Mouse (Mus musculus): ENCODE data around the gene Cebpa.

Gene Cebpa

DNA sequence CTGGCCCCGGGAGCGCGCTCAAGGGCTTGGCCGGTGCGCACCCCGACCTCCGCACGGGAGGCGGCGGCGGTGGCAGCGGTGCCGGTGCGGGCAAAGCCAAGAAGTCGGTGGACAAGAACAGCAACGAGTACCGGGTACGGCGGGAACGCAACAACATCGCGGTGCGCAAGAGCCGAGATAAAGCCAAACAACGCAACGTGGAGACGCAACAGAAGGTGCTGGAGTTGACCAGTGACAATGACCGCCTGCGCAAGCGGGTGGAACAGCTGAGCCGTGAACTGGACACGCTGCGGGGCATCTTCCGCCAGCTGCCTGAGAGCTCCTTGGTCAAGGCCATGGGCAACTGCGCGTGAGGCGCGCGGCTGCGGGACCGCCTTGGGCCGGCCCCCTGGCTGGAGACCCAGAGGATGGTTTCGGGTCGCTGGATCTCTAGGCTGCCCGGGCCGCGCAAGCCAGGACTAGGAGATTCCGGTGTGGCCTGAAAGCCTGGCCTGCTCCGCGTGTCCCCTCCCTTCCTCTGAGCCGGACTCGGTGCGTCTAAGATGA, 1.1 kb downstream of the Cebpa start:
- no peak for DNase-seq (ENCODE audit: low read depth, low spot score)

DNA sequence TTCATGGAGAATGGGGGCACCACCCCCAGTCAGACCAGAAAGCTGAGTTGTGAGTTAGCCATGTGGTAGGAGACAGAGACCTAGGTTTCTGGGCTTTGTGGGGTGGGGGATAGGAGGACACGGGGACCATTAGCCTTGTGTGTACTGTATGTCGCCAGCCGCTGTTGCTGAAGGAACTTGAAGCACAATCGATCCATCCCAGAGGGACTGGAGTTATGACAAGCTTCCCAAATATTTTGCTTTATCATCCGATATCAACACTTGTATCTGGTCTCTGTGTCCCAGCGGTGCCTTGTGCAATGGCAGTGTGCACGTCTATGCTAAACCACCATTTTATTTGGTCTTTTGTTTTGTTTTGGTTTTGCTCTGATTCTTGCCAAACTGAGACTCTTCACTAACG, 2.1 kb downstream of the Cebpa start:
- no peak for DNase-seq (ENCODE audit: low read depth, low spot score)

- no peak for DNase-seq (ENCODE audit: low read depth, low spot score)
Observed at GRCm38 (mm10) chr7:35122401-35123320, 3.6 kb downstream of the Cebpa start.

DNA sequence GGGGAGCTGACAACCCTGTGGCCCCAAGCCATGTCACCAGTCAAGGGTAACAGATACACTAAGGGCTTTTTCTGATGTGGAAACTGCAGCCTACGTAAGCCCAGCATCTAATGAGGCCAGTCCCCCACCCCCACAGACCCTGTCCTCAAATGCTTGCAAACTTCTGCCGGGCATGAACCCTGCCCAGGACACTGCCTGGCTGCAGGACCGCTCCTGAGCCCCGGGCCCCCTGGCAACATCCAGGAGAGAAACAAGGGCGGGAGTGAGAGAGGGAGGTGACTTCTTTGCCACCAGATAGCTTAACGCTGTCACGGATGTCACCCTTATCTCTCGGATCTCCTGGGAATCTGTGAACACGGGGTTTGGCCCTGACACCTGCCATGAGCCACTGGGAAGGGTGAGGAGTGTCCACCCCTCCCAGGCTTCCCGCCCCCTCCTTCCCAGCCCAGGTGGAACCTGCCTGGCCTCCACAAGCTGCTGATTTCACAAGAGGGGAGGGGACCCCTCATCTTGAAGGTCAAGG, 4.4 kb downstream of the Cebpa start:
- DNase-seq (ENCODE audit: low read depth, low spot score): no peak

DNA sequence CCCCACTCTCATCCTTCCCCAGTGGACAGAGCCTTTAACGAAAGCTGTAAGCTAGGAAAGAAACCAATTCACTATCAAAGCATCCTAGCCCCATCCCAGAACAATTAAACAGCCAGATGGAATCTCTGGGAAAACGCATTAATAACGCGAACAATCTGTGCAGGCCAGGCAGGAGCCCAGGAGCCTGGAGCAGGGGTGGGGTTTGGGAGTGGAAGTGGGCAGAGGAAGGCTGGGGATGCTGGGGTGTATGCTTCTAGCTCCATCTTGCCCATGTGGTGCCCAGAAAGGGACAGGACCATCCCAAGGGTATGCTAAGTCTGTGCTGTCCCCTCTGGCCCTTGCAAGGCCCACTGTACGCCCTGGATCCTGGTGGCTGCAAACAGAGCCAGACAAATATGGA, 5.1 kb downstream of the Cebpa start:
- no peak for DNase-seq (ENCODE audit: low read depth, low spot score)

GRCm38 (mm10) chr7:35124745-35125144, 5.7 kb downstream of the Cebpa start:
- DNase-seq (ENCODE audit: low read depth, low spot score): no peak

DNA sequence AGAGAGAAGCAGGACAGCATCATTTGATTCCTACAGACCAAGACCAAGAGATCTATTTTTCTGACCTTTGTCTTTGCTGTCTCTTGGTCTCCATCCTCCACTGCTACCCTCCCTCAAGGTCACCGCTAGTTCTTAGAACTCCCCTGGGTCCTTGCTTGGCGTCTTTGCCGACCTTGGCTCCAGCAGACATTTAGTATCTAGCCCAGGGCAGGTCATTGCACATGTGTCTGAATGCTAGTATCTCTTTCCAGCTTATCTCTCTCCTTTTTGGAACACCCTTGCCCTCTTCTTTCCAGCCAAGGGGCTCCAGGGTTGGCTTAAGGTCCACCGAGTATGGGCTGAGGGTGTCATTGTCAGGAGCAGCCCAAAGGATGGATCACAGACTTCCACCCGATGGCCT, 6.9 kb downstream of the Cebpa start:
- DNase-seq (ENCODE audit: low read depth, low spot score): no peak

DNA sequence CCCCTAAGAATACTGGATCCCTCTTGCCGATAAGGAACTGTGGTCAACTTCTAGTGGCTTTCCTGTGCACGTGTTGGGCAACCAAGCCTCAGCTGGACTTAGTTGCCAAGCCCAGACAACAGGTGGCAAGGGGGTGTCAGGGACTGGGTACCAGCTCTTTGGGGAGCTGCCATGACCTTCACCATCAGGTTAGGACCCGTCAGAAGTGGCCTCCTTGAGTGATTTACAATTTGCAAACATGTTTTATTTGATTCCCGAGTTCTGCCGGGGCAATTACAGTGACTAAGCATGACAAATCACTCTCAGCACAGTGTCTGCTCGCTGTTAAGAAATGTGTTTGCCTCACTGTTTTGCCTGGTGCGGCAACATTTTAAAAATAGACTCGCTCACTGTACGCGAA, 7.9 kb downstream of the Cebpa start:
- DNase-seq (ENCODE audit: low read depth, low spot score): no peak

DNA sequence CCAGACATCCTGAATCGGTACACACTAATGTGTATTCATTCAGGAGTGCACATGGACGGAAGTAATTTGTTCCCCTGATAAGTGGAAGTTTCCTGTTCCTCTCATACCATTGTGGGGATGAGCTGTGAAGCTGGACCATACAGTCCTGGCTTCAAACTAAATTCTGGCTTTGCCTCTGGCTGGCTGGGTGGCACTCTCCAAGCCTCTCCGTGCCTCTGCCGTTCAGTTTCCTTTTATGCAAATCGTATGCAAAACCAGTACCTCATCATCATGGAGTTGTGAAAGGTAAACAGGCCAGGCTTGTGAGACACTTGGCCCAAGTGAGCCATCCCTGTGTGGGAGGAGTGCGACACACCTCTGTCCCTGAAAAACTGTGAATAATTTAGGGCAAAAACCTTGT, 8.6 kb downstream of the Cebpa start:
- no peak for DNase-seq (ENCODE audit: low read depth, low spot score)

GRCm38 (mm10) chr7:35128677-35129567, 9.8 kb downstream of the Cebpa start:
- DNase-seq (ENCODE audit: low read depth, low spot score): no peak

- DNase-seq (ENCODE audit: low read depth, low spot score): no peak
Observed at GRCm38 (mm10) chr7:35130059-35130738, 11.1 kb downstream of the Cebpa start.

DNA sequence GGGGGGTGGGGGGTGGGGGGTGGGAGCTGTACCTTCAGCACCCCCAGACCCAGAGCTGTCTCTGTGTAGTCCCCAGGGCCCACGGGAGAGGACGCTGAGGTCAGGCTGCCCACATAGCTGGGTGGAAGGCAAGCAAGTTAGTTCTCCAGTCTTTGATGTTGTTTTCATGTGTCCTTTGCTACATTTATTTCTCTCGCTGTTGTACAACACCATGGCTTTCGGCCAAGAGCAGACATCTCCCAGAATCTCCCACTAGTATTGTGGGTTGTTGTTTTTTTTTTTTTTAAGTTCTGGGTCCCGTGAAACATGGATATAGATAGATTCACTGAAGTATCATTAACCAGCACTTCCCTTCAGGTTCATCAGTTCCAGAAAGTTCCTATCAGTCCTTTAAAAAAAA, 11.8 kb downstream of the Cebpa start:
- DNase-seq (ENCODE audit: low read depth, low spot score): no peak

GRCm38 (mm10) chr7:35131601-35132000, 12.5 kb downstream of the Cebpa start:
- no peak for DNase-seq (ENCODE audit: low read depth, low spot score)

DNA sequence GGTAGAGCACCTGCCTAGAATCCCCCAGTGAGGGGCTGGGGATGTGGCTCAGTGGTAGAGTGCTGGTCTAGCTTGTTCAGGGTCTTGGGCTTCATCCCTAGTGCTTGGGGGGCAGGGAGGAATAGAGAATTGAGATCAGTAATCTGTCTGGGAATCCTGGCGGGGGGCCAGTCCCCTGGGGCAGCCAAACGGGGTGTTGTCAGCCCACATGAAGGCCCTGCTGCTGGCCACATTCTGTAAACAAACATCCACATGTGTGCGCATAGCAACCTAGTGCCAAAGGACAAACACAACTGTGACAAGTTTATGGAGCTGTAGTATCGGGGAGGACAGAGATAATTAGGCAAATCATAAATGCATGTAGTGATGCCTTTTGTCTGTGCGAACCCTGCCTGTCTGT, 15.5 kb downstream of the Cebpa start:
- no peak for DNase-seq (ENCODE audit: low read depth, low spot score)

DNA sequence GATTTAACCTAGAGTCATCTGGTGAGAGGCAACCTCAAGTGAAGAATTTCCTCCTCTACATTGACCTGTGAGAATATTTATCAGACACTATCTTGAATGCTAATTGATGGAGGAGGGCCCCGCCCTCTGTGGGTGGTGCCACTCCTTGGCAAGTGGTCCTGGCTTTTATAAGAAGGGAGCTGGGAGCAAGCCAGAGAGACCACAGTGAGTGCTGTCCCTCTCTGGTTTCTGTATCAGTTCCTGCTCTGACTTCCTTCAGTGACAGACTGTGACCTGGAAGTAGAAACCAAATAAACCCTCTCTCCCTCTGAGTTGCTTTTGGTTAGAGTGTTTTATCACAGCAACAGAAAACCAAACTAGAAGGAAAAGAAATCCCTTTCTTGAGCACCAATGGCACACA, 18.4 kb downstream of the Cebpa start:
- DNase-seq (ENCODE audit: low read depth, low spot score): no peak

GRCm38 (mm10) chr7:35138481-35138880, 19.4 kb downstream of the Cebpa start:
- DNase-seq (ENCODE audit: low read depth, low spot score): no peak

DNA sequence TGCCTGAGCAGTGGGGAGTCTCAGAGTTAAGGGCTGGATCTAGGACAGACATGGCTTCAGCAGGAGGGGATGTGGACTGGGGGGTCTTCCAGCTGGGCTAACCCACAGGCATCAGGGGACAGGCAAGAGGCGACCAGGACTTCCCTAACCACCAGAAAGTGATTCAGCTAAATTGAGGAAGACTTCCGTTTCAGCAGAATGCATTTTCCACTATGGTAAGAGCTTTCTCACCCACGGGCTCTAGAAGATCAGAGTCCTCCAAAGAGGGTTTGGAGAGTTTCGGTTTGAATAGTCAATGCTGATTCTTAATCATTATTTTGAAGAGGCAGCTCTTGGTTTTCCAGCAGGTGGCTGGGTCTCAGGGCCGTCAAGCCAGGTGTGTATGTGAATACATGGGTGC, 20.8 kb downstream of the Cebpa start:
- DNase-seq (ENCODE audit: low read depth, low spot score): no peak

- no peak for DNase-seq (ENCODE audit: low read depth, low spot score)
Observed at GRCm38 (mm10) chr7:35141519-35141918, 22.4 kb downstream of the Cebpa start.

DNA sequence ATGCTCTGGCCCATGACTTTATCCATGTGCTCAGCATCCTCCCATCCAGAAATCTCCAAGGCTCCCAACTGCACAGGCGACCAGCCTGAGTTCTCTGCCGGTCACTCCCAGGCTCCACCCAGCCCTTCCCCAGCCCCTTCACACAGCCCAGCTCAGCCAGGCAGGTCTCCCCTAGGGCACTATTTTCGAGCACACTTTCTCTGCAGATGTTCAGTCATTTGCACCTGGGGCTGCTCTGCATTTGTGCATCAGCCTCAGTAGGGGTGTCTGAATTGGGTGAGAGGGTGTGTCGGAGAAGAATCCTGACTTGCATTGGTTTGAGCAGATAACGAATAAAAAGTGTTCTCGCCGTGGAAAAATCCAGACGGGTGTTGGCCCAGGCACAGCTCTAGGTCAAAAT, 23.4 kb downstream of the Cebpa start:
- DNase-seq (ENCODE audit: low read depth, low spot score): no peak

DNA sequence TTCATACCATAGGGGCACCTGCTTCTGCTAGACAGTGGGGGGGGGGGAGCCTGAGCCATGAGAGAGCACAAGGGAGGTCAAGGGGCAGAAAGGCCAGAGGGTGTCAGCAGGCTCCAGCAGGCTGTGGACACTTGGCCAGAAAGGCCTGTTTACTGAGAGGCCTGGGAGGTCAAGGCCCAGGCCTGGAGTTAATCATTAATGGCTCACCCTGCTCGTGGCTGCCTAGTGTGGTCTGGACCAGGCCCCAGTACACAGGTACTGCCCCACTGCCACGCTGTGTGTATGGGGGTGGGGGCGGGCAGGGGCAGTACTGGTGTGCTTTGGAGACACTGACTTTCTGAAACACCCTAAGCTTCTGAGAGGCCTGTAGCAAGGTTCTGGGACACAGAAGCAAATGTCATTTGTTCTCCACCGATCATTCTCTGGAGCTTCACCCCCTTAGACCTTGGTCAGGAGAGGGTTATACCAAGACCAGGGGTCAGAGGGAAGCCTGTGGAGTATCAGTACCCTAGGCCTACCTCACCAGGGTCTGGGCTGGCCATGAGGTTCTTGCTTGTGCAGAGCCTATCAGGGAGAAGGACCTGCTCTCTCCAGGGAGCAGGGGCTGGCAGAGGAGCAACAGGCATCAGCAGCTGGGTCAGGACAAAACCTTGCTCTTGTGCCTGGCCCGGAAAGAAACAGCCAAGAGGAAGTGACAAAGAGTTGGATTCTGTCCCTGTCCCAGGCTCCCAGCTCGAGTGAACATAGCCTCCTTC, 24.9 kb downstream of the Cebpa start:
- DNase-seq (ENCODE audit: low read depth, low spot score): no peak

GRCm38 (mm10) chr7:35145068-35145467, 26.0 kb downstream of the Cebpa start:
- no peak for DNase-seq (ENCODE audit: low read depth, low spot score)

All from WW6 (cell line).